Mouse (Mus musculus) left cerebral cortex, adult 2 months (tissue): Measurements from ENCODE around the gene Rasa3. TPM values are rescaled to one million over a fixed set of nuclear protein-coding genes. Genes with fewer than 3 reads are reported as not detected.

ENCODE experiments used
- DNase-seq, 2 experiments: peaks; one replicate each; pipeline ENCODE4 v3.0.0; 2021 to 2022; ENCODE audit warnings: low spot score in 2 of 2, mixed read lengths in 1 of 2; ENCODE audit errors: extremely low spot score in 1 of 2
- H3K27ac ChIP-seq: fragments of 200-600 bp; 2 replicates; pipeline ENCODE4 v1.8.1; 2022
- H3K4me3 ChIP-seq: fragments of 200-600 bp; 2 replicates; pipeline ENCODE4 v1.8.1; 2022
- CTCF ChIP-seq: fragments of 200-600 bp; IDR thresholded peaks from 2 replicates; pipeline ENCODE4 v1.8.1; 2022; ENCODE audit warnings: antibody characterized with exemption, mild to moderate bottlenecking, moderate library complexity
- intact Hi-C: fragments of 180-260 bp; cut with DNase I; formaldehyde crosslinking; loops from one replicate; pipeline ENCODE4 v1.15.1; 2025
- total RNA-seq, 2 experiments: library from RNA; stranded (reverse); gene quantifications; 2 replicates each; pipeline ENCODE4 v1.2.3; 2021

Gene Rasa3
- total RNA-seq, 2 experiments from 2014 or later, result 62.3 to 69.4 TPM

DNA sequence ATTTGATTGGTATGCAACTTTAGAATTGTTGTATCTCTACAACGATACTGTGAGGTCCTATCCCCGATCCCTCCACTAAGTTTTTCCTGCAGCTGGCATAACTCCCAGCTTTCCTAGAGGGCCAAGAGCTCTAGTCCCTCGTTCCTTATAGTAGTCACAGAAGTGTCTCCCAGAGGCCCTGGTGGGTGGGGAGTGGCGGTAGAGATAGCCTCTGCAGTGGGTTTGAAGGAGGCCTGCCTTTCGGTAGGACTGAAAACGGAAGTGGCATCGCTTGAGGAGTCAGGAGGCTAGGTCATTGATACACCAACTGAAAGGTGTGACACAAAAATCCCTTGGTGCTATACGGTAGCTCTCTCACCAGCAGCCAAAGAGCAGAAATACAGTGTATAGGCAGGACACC is 779 bp upstream of the Rasa3 start:
- no peak for DNase-seq
- no peak for TF ChIP-seq CTCF
- Histone ChIP-seq H3K4me3 (peak overlapping the region; percentile 99; the same call in 1 of the 2 replicates), H3K27ac (no peak overlapping the region)
- intact Hi-C loops, result no loop called here

DNA sequence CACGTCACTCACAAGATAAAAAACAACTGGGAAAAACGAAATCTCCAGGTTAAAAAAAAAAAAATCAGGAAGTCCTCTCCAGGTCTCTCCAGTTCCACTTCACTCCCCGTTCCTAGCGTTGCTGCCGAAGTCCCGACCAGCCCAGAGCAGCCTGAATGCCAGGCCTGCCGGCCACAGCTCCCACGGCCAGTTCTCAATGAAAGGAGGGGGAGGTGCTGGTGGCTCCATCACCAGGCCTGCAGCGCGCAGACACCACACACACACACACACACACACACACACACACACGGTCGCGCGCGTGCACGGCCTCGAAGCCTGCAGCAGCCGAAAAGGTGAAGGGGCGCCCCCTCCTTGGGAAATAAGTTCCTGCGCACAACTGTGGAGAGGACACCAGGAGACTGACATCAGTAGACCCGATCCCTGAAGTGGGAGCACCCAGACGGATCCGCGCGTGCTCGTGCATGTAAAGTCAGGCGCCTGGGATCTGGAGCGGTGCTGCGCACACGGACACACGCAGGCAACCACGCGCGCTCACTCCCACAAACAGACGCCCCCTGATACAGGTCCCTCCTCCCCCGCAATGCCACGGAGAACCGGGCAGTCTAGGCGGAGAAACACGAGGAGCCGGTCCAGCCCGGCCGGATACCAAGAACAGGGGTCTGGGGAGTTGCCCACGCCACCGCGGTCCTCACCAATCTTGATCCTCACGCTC is 546 bp downstream of the Rasa3 start:
- DNase-seq, result peak; percentile 66 to 68
- intact Hi-C loops, result loop anchor here (1.0 to 2.0 kb wide), 4 partner anchors 28 to 126 kb away; partner anchors contain the start of gene Cfap97d2
- Histone ChIP-seq H3K4me3 (peak overlapping the region; percentile 99), H3K27ac (peak overlapping the region; percentile 78)
- no peak for TF ChIP-seq CTCF

DNA sequence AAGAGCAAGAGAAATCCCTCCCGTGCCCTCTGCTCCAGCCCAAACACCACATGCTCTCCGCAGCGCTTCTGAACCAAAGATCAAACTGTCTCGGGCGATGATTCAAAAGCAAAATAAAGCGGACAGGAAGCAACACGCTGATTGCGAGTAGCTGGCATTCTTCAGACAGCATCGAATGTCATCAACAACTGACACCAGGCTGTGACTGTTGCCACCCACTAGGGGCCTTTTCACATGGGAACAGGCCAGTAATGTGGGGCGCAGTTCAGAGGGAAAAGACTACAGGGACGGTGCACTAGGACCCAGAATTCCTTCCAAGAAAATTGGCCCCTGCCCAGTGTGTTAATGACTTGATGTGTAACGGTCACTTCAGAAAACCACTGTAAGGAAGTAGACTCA is 1.1 kb downstream of the Rasa3 start:
- DNase-seq, result peak; percentile 26 to 42
- peak; percentile 8 for TF ChIP-seq CTCF
- intact Hi-C loops, result loop anchor here (2.0 kb wide), 3 partner anchors 28 to 126 kb away; no protein-coding TSS in a partner anchor
- Histone ChIP-seq H3K4me3 (peak overlapping the region; percentile 99), H3K27ac (peak overlapping the region; percentile 78)

DNA sequence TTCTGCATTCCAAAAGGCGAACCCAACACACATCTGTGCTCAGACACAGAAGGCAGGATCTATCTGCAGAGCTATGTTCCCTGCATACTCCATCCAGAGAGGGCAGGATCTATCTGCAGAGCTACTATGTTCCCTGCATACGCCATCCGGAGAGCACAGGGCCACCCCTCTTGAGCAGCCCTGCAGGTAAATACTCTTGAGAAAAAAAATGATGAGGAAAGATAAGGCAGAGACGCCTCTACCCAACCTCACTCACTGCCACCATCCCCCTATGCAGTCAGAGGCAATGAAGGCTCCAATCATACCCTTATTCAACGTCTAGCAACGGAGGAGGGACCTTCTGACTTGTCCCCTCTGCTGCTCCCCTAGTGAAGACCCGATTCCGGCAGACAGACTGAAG is 1.9 kb downstream of the Rasa3 start:
- Histone ChIP-seq H3K27ac (peak overlapping the region; percentile 78), H3K4me3 (peak overlapping the region; percentile 99)
- no peak for TF ChIP-seq CTCF
- no peak for DNase-seq
- intact Hi-C loops, result no loop called here

DNA sequence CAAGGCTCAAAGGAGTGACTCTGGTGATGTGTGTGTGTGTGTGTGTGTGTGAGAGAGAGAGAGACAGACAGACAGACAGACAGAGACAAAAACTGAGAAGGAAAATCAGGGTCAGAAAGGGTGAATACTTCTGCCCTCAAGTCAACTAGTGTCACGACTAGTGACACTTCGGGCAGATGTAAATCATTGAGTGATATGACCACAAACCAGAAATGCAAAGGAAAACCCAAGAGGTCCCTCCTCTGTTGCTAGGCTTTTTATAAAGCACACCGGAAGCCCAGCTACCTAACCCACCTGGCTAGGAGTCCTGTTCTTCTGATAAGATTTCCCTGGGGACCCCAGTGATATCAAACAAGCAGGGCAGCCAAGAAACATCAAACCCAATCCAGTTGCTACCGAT is 2.3 kb downstream of the Rasa3 start:
- Histone ChIP-seq H3K4me3 (peak overlapping the region; percentile 99), H3K27ac (peak overlapping the region; percentile 78)
- intact Hi-C loops, result no loop called here
- no peak for TF ChIP-seq CTCF
- no peak for DNase-seq

DNA sequence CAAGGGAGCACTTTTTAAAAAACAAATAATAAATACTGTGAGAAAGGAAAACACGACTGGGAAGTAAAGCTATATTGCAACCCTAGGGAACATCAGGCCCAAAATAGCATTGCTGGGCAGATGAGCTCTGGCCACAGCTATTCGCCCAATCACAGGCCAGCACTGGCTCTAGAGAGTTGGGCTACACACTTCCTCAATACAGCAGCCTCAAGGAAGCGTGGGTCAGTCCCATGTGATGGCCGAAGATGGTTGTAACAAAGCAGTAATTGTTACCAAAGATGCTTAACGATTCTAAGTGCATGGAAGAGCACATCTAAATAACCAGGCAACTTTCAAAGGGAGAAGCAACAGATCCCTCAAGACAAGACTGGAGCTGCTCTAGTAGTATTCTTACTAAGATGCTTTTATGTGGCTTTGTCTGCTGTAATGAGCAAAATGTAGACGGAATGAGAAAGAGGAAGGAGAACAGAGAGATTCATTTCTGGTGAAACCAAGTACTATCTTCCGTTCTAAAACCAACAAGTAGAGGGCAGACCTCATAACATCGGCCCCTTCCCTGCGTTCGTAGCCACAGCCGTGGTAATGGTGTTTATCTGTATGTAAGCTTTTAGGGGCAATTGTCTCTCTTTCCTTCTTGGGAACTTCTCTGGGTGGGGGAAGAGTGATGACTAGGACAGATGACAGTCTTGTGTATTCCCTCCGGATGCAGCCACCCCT is 3.0 kb downstream of the Rasa3 start:
- H3K4me3 ChIP-seq, result peak overlapping the region; percentile 13; the same call in 1 of the 2 replicates
- intact Hi-C loops, result no loop called here
- peak overlapping the region; percentile 82 for H3K27ac ChIP-seq
- peak; percentile 7 for TF ChIP-seq CTCF
- no peak for DNase-seq

DNA sequence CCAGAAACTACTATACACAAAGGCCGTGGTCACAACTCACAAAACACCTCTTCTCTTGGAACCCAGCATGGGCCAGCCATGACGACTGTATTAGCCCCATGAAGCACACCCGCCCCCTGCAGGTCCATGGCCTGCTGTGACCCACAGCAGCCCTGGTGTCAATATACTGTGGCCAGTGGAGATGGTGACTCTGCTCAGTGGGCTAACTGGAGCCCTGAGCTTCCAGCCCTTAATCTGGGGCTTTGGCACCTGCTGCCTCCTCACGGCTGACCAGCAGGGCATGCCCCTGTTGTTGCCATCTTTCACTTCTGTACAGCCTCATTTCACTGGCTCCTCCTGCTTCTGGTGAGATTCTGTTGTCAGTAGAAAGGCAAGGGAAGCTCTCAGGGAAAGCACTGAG is 4.2 kb downstream of the Rasa3 start:
- DNase-seq, result no peak
- intact Hi-C loops, result no loop called here
- peak; percentile 35 for TF ChIP-seq CTCF
- Histone ChIP-seq H3K27ac (peak overlapping the region; percentile 61), H3K4me3 (no peak overlapping the region)

DNA sequence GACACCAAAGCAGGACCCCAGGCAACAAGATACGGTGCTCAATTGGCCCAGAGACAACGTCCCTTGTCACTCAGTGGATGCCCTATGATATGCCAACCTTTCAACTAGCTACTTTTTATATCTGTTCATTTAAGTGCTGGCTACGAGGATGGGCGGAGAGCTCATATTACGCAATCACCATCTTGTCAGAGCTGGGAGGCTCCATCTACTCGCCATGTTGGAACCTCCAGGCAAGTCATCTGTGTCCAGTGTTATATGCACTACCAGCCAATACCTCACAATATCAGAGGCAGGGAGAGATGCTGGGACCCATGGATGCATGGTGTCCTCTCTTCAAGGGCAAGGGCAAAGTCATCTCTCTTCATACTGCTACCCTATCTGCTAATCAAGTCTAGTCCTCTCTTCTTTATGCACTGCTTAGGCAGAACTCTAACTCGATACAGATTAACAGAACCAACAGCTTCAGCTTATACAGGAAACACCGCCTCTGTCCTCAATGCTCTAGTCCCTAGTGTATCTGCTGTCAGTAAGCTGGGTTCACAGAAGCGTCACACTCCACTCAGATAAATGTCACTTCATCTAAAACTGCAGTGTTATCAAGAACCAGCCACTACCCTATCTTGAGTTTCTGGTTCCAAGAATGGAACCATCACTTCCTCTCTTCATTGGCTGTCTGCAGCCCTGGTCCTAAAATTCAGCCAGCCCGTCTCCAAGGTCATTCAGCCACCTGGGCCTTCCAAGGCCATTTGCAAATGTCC is 6.0 kb downstream of the Rasa3 start:
- intact Hi-C loops, result no loop called here
- peak overlapping the region; percentile 24 for H3K27ac ChIP-seq
- H3K4me3 ChIP-seq, result no peak overlapping the region
- DNase-seq, result no peak
- TF ChIP-seq CTCF, result no peak

DNA sequence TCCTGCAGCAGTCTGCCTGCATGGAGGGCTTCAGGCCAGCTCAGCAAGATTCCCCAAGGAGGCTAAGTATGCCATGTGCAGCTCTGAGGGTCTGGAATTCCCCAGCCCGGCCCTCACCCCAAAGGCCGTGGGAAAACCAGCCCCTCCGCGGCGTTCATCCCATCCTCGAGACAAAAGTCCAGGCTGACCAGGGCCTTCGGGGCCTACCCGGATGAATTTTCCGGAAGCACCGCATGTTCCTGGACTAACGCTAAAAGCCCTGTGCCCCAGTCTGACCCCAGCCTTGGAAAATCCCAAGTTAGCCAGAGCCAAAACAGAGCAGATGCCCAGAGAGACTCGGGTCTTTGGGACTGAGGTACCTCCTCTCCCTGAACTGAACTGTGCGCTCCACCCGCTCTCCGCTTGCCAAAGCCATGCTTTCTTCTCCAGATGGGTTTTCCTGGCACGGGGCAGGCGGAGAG is 7.4 kb downstream of the Rasa3 start:
- intact Hi-C loops, result no loop called here
- H3K4me3 ChIP-seq, result no peak overlapping the region
- TF ChIP-seq CTCF, result no peak
- H3K27ac ChIP-seq, result no peak overlapping the region
- no peak for DNase-seq

DNA sequence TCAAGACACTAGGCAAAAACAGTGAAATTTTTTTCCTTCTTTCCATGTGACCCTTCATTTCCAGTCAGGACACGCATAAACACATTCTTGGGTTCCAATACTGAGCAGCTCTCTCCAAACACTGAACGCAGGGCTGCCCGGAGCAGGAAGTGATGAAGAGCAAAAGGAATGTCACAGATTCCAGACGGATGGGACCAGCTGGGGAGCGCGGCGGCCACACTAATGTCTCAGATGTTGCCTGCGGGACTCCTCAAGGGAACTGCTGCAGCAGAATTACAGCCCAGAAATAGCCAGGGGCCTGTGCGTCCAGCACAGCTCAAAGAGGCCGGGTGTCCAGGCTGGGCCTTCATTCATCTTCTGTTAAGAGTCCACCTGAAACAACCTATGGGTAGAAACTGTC is 9.0 kb downstream of the Rasa3 start:
- intact Hi-C loops, result no loop called here
- no peak overlapping the region for H3K27ac ChIP-seq

DNA sequence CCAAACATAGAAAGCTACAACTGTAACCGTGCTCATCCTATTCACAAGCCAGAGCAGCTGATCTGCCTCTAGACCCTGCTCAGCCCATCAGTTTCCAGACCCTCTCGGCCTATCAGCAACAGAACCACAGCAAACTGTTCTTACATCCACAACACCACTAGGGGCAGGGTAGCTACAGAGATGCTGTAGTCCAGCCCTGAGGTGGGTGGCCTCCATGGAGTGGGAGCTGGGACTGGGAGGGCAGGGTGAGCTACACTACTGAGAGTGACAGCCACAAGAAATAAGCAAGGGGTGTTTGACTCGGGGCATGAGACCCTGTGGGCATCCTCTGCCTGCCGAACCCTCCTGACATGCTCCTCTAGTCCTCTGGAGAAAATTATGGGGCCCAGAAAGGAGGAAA is 9.5 kb downstream of the Rasa3 start:
- no peak for DNase-seq
- intact Hi-C loops, result no loop called here
- no peak overlapping the region for H3K4me3 ChIP-seq
- no peak overlapping the region; the same call in 1 of the 2 replicates for H3K27ac ChIP-seq
- peak; percentile 38 for TF ChIP-seq CTCF

More for the DNA sequence above, 9.0 kb downstream of the Rasa3 start:
- DNase-seq, result no peak
- no peak overlapping the region for H3K4me3 ChIP-seq
- TF ChIP-seq CTCF, result no peak

DNA sequence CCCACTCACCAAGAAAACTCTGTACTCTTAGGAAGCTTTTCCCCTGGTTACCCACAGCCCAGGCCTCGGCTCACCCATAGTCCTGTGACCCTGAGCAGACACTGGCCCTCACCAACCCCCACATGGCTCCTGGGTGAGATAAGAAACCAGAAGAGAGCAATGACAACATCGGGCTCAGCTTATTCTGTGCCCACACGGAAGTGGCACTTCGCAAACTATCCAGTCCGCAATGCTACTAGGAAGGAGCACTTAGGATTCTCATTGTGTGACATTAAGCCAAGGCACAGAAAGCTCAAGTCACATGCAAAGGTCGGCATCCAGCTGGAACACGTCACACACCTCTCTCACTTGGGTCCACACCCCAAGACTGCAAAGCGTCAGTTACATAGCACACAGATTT is 11.5 kb downstream of the Rasa3 start:
- H3K27ac ChIP-seq, result no peak overlapping the region
- no peak overlapping the region for H3K4me3 ChIP-seq
- intact Hi-C loops, result no loop called here
- TF ChIP-seq CTCF, result no peak
- DNase-seq, result no peak
